Mouse (Mus musculus) layer of hippocampus, adult 2 months (tissue): ENCODE measurements around the gene Rprd1b. TPM values are rescaled to one million over a fixed set of nuclear protein-coding genes. Genes with fewer than 3 reads are reported as not detected.
A peak's percentile ranks its signal among the peaks of the same experiment; 100 is the strongest.

Experiments used
- DNase-seq, 2 experiments: peaks; one replicate each; pipeline ENCODE4 v3.0.0; 2022; ENCODE audit warnings: low spot score in 2 of 2
- H3K27ac ChIP-seq: fragments of 200-600 bp; 2 replicates; pipeline ENCODE4 v1.8.1; 2022
- H3K4me3 ChIP-seq: fragments of 200-600 bp; 2 replicates; pipeline ENCODE4 v1.8.1; 2022; ENCODE audit warnings: mild to moderate bottlenecking
- CTCF ChIP-seq: fragments of 200-600 bp; conservative IDR thresholded peaks from 2 replicates; pipeline ENCODE4 v1.8.1; 2022; ENCODE audit warnings: antibody characterized with exemption, mild to moderate bottlenecking, moderate library complexity
- total RNA-seq, 2 experiments: library from RNA; stranded (reverse); gene quantifications; 2 replicates each; pipeline ENCODE4 v1.2.3; 2021

Gene Rprd1b
- total RNA-seq, 2 experiments from 2014 or later = 48.9 to 57.2 TPM

GRCm38 (mm10) chr2:158101768-158102167, 73.5 kb downstream of the Rprd1b start:
- no peak overlapping the region for H3K4me3 ChIP-seq
- DNase-seq = peak in 1 of 2 experiments; percentile 19
- no peak for TF ChIP-seq CTCF
- H3K27ac ChIP-seq = no peak overlapping the region

GRCm38 (mm10) chr2:158104966-158105365, 76.7 kb downstream of the Rprd1b start:
- H3K27ac ChIP-seq = no peak overlapping the region
- TF ChIP-seq CTCF = no peak
- H3K4me3 ChIP-seq = no peak overlapping the region
- DNase-seq = no peak

- Histone ChIP-seq H3K27ac (no peak overlapping the region), H3K4me3 (no peak overlapping the region)
- no peak for DNase-seq
- TF ChIP-seq CTCF = no peak
Observed at GRCm38 (mm10) chr2:158105605-158106004, 77.3 kb downstream of the Rprd1b start.

GRCm38 (mm10) chr2:158106947-158107587, 78.8 kb downstream of the Rprd1b start:
- peak; percentile 78 for TF ChIP-seq CTCF
- DNase-seq = peak in 1 of 2 experiments; percentile 34
- no peak overlapping the region for H3K4me3 ChIP-seq
- no peak overlapping the region for H3K27ac ChIP-seq

GRCm38 (mm10) chr2:158109516-158109915, 81.2 kb downstream of the Rprd1b start:
- DNase-seq = no peak

GRCm38 (mm10) chr2:158113591-158114257, 85.4 kb downstream of the Rprd1b start:
- no peak overlapping the region for H3K4me3 ChIP-seq
- TF ChIP-seq CTCF = no peak
- no peak for DNase-seq
- no peak overlapping the region for H3K27ac ChIP-seq

More at GRCm38 (mm10) chr2:158109516-158109915, 81.2 kb downstream of the Rprd1b start:
- no peak for TF ChIP-seq CTCF
- H3K27ac ChIP-seq = no peak overlapping the region
- H3K4me3 ChIP-seq = no peak overlapping the region

GRCm38 (mm10) chr2:158114931-158115330, 86.6 kb downstream of the Rprd1b start:
- no peak for TF ChIP-seq CTCF
- no peak overlapping the region for H3K27ac ChIP-seq
- H3K4me3 ChIP-seq = no peak overlapping the region
- no peak for DNase-seq

GRCm38 (mm10) chr2:158115838-158116453, 87.6 kb downstream of the Rprd1b start:
- no peak for TF ChIP-seq CTCF
- DNase-seq = no peak
- Histone ChIP-seq H3K4me3 (no peak overlapping the region), H3K27ac (no peak overlapping the region)

- no peak overlapping the region for H3K4me3 ChIP-seq
- DNase-seq = no peak
- H3K27ac ChIP-seq = no peak overlapping the region
- TF ChIP-seq CTCF = no peak
Observed at GRCm38 (mm10) chr2:158116653-158117052, 88.4 kb downstream of the Rprd1b start.

GRCm38 (mm10) chr2:158119145-158119544, 90.8 kb downstream of the Rprd1b start:
- TF ChIP-seq CTCF = no peak
- Histone ChIP-seq H3K4me3 (no peak overlapping the region), H3K27ac (no peak overlapping the region)
- no peak for DNase-seq

GRCm38 (mm10) chr2:158120211-158120610, 91.9 kb downstream of the Rprd1b start:
- DNase-seq = no peak
- TF ChIP-seq CTCF = no peak
- no peak overlapping the region for H3K4me3 ChIP-seq
- no peak overlapping the region for H3K27ac ChIP-seq

GRCm38 (mm10) chr2:158120868-158121267, 92.6 kb downstream of the Rprd1b start:
- no peak for DNase-seq
- TF ChIP-seq CTCF = no peak
- Histone ChIP-seq H3K4me3 (no peak overlapping the region), H3K27ac (no peak overlapping the region)

GRCm38 (mm10) chr2:158121645-158122326, 93.5 kb downstream of the Rprd1b start:
- no peak for TF ChIP-seq CTCF
- no peak for DNase-seq
- H3K27ac ChIP-seq = peak overlapping the region; percentile 46; the same call in 1 of the 2 replicates
- H3K4me3 ChIP-seq = no peak overlapping the region
